Mouse (Mus musculus) activated CD4-positive, CD25-positive, alpha-beta regulatory T cell, adult 4 months (primary cell): Measurements from ENCODE around the gene Sema6c. TPM values are rescaled to one million over a fixed set of nuclear protein-coding genes. Genes with fewer than 3 reads are reported as not detected.
A peak's percentile ranks its signal among the peaks of the same experiment; 100 is the strongest.
"Not testable (repeated sequence)": the region's sequence is repeated elsewhere in the genome, so short reads cannot be mapped to it uniquely, and the experiment has no call there.

Source experiments
- ATAC-seq: one replicate; pipeline ENCODE4 v1.8.0; 2017
- polyA plus RNA-seq, 2 experiments: library from polyadenylated mRNA; unstranded; fragments of 100-300 nt; shearing (Covaris generic); gene quantifications; one replicate each; pipeline ENCODE4 v1.2.1; 2017

The Sema6c gene
- polyA plus RNA-seq, 2 experiments from 2014 or later = not detected

GRCm38 (mm10) chr3:95186100-95186499, 25.8 kb downstream of the Sema6c start:
- no peak for ATAC-seq

- ATAC-seq = no peak
Observed at GRCm38 (mm10) chr3:95186888-95187287, 26.6 kb downstream of the Sema6c start.

GRCm38 (mm10) chr3:95194721-95195135, 34.5 kb downstream of the Sema6c start:
- ATAC-seq = no peak

GRCm38 (mm10) chr3:95195772-95196171, 35.5 kb downstream of the Sema6c start:
- no peak for ATAC-seq

GRCm38 (mm10) chr3:95199101-95199500, 38.8 kb downstream of the Sema6c start:
- no peak for ATAC-seq

GRCm38 (mm10) chr3:95200132-95200531, 39.9 kb downstream of the Sema6c start:
- no peak for ATAC-seq

- no peak for ATAC-seq
Observed at GRCm38 (mm10) chr3:95200562-95200961, 40.3 kb downstream of the Sema6c start.

- ATAC-seq = no peak
Observed at GRCm38 (mm10) chr3:95203880-95204279, 43.6 kb downstream of the Sema6c start.

- ATAC-seq = no peak
Observed at GRCm38 (mm10) chr3:95208286-95208685, 48.0 kb downstream of the Sema6c start.

- ATAC-seq = no peak
Observed at GRCm38 (mm10) chr3:95210585-95210984, 50.3 kb downstream of the Sema6c start.

- ATAC-seq = not testable (repeated sequence)
Observed at GRCm38 (mm10) chr3:95212889-95213608, 52.8 kb downstream of the Sema6c start.

GRCm38 (mm10) chr3:95213609-95213975, 53.3 kb downstream of the Sema6c start:
- ATAC-seq = no peak

- no peak for ATAC-seq
Observed at GRCm38 (mm10) chr3:95216655-95217254, 56.5 kb downstream of the Sema6c start.

- ATAC-seq = peak; percentile 87
Observed at GRCm38 (mm10) chr3:95217255-95218134, 57.2 kb downstream of the Sema6c start, which contains the start of gene Gabpb2. Gene Gabpb2 (minus strand): TSS chr3:95217916.

GRCm38 (mm10) chr3:95218466-95219137, 58.3 kb downstream of the Sema6c start:
- no peak for ATAC-seq

- peak; percentile 15 for ATAC-seq
Observed at GRCm38 (mm10) chr3:95223041-95223440, 62.8 kb downstream of the Sema6c start.

Other genes with a start within 250 kb of the Sema6c start
- 1 to 10 TPM; 4.5 to 4.6 TPM for gene Selenbp1, start 227.4 kb upstream of the Sema6c start, polyA plus RNA-seq
- gene Rfx5, start 206.4 kb upstream of the Sema6c start, polyA plus RNA-seq = 10 to 100 TPM in 1 of 2 experiments, 1 to 10 TPM in 1; 10.0 to 12.3 TPM
- 10 to 100 TPM in 1 of 2 experiments, 1 to 10 TPM in 1; 9.5 to 10.9 TPM for gene Pi4kb, start 185.7 kb upstream of the Sema6c start, polyA plus RNA-seq
- 10 to 100 TPM; 11.7 to 14.0 TPM for gene Zfp687, start 145.0 kb upstream of the Sema6c start, polyA plus RNA-seq
- 100 to 1,000 TPM; 163 to 246 TPM for gene Psmd4, start 117.8 kb upstream of the Sema6c start, polyA plus RNA-seq
- gene Pip5k1a, start 53.5 kb upstream of the Sema6c start, polyA plus RNA-seq = 10 to 100 TPM; 15.5 to 21.5 TPM
- gene Vps72, start 49.4 kb upstream of the Sema6c start, polyA plus RNA-seq = 10 to 100 TPM; 64.5 to 64.8 TPM
- 1 to 10 TPM; 2.5 to 3.7 TPM for gene Tmod4, start 36.0 kb upstream of the Sema6c start, polyA plus RNA-seq
- gene Scnm1, start 26.4 kb upstream of the Sema6c start, polyA plus RNA-seq = 10 to 100 TPM; 67.2 to 99.2 TPM
- 10 to 100 TPM; 21.1 to 22.9 TPM for gene Lysmd1, start 26.4 kb upstream of the Sema6c start, polyA plus RNA-seq
- gene Tnfaip8l2, start 18.1 kb upstream of the Sema6c start, polyA plus RNA-seq = 100 to 1,000 TPM; 216 to 232 TPM
- gene Gabpb2, start 57.5 kb downstream of the Sema6c start, polyA plus RNA-seq = 10 to 100 TPM; 31.0 to 34.7 TPM
- gene Cdc42se1, start 68.3 kb downstream of the Sema6c start, polyA plus RNA-seq = 100 to 1,000 TPM; 258 to 260 TPM
- 10 to 100 TPM; 21.2 to 31.5 TPM for gene Mllt11, start 71.7 kb downstream of the Sema6c start, polyA plus RNA-seq
- gene Gm128, start 81.1 kb downstream of the Sema6c start, polyA plus RNA-seq = 1 to 10 TPM in 1 of 2 experiments, under 1 TPM in 1; 0.40 to 1.1 TPM
- not detected for gene Bnipl, start 90.7 kb downstream of the Sema6c start, polyA plus RNA-seq
- gene Mindy1, start 120.9 kb downstream of the Sema6c start, polyA plus RNA-seq = 10 to 100 TPM; 19.3 to 21.6 TPM
- gene Prune1, start 121.6 kb downstream of the Sema6c start, polyA plus RNA-seq = 1 to 10 TPM; 6.3 to 9.7 TPM
- gene Anxa9, start 146.7 kb downstream of the Sema6c start, polyA plus RNA-seq = under 1 TPM in 1 of 2 experiments, not detected in 1; 0.83 TPM
- 100 to 1,000 TPM; 139 to 172 TPM for gene Cers2, start 154.3 kb downstream of the Sema6c start, polyA plus RNA-seq
- gene Setdb1, start 196.7 kb downstream of the Sema6c start, polyA plus RNA-seq = 10 to 100 TPM; 16.9 to 25.5 TPM
- not detected for gene 4930558C23Rik, start 242.4 kb downstream of the Sema6c start, polyA plus RNA-seq